Mouse (Mus musculus) thymus, postnatal 0 days (tissue): Measurements from ENCODE around the gene Foxred1. TPM values are rescaled to one million over a fixed set of nuclear protein-coding genes. Genes with fewer than 3 reads are reported as not detected.
A peak's percentile ranks its signal among the peaks of the same experiment; 100 is the strongest.

Source experiments
- DNase-seq: peaks from one replicate; pipeline ENCODE4 v3.0.0-alpha.2; 2015; ENCODE audit warnings: low spot score
- polyA plus RNA-seq: library from polyadenylated mRNA; unstranded; fragments of >200 nt; fragmentation: Nextera tagmentation; extraction: Ambion mirVana; gene quantifications from 2 replicates; pipeline ENCODE4 v1.2.1, GENCODE M21; 2015

Gene Foxred1
- 28.7 and 35.7 TPM in 2 replicates for polyA plus RNA-seq

DNA sequence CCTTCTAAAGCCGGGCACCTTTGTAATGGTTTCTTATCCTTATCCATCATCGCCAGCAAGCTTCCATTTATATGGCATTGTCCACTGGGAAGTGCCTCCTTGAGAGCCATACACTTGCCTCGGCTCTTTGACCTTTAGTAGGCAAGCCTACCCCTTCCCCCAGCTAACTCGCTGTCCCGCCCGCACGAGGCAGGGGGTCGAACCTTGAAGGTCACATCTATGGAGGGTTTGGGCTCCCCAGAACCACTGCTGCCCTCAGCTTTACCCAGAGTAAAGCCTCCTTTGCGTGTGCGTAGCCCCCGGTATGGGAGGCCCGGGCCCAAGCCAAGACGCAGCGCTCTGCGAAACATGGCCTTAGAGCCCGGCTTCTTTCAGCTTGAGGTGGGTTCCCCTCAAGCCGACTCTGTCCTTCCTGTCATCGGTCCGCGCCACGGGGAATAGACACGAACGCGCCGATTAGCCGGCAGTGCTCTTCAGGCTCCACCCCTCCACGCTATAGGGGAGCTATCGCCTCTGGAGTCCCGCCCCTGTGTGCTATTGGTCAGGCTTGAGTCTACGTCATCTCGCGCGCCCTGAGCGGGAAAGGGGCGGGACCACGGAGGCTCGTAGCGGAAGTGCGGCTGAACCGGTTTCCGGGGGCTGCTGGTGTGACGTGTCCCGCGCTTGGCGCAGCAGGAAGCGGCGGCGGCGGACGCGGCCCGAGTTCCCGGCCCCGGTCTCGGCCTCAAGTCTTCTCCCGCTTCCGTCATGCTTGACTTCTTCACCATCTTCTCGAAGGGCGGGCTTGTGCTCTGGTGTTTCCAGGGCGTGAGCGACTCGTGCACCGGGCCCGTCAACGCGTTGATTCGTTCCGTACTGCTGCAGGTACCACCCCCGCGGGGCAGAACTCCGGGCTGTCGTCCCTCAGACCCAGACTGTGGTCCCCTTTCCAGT lies at the start of gene Foxred1:
TSS of gene Foxred1 (minus strand) at position 514 of the 933 bp plus-strand sequence.
- peak; percentile 100 for DNase-seq

DNA sequence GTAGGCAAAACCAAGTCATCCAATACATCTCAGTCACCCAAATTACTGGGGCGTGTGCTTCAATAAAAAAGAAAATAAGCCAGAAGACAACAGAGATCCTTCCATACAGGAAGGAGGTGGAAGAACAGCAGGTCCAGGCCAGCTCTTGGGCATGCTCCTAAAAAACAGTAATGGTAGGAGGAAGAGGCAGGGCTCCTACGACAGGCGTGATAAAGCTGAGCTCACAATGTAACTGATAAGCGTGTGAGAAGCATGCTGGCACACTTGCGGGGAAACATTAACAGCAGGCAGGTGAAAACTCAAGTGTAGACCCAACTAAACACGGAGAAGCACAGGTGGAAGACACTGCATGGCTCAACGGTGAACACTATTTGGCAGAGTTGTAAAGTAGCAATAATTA lies 46.5 kb upstream of the Foxred1 start:
- no peak for DNase-seq

DNA sequence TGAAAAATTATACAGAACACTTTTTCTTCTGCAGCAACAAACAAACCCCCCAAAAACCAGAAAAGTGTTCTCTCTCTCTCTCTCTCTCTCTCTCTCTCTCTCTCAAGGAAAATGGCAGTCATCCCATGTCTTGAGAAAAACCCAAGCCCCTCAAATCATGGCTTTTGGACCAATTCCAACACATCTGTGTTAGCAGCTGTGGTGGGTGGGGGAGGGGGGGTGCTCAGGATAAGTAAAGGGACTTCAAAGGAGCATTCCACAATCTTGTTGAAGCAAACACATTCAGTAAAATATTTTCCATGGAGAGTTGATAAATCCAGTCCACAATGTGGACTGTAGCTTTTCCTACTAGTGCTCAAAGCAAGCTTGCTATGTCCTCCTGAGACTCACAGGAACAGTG lies 38.6 kb upstream of the Foxred1 start:
- no peak for DNase-seq

DNA sequence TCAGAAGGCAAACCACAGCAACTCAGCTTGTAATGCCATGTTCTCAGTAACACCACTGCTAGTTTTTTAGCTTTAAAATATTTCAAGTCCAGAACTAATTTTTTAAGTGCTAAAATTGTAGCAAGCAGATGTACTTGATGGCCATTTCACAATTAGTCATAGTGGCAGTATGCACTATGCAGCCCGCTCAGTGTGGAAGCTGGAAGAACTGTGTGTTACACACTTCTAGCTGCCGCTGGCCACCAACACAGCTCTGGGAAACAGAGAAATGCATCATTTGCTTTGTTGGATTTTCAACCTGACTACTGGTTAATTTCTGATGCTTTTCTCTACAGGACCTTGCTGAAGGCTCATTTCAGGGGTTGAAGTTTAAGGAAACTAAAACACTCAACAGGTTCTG lies 36.5 kb upstream of the Foxred1 start:
- DNase-seq = no peak

DNA sequence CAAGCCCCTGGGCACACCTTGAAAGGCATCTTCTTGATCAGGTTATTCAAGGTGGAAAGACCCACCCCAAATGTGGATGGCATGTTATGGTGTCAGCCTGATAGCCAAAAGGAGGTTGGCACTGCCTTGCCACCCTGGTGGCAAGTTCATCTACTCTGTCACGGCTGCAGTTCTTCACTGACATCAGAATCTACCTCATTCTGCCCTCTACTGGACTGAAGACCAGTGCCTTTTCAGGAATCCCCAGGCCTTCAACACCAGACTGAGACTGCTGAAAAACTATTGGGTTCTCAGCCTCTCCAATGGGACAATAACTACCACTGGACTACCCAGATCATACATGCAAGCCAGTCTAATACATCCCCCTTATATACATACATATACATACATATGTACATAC lies 28.9 kb upstream of the Foxred1 start:
- DNase-seq = no peak

DNA sequence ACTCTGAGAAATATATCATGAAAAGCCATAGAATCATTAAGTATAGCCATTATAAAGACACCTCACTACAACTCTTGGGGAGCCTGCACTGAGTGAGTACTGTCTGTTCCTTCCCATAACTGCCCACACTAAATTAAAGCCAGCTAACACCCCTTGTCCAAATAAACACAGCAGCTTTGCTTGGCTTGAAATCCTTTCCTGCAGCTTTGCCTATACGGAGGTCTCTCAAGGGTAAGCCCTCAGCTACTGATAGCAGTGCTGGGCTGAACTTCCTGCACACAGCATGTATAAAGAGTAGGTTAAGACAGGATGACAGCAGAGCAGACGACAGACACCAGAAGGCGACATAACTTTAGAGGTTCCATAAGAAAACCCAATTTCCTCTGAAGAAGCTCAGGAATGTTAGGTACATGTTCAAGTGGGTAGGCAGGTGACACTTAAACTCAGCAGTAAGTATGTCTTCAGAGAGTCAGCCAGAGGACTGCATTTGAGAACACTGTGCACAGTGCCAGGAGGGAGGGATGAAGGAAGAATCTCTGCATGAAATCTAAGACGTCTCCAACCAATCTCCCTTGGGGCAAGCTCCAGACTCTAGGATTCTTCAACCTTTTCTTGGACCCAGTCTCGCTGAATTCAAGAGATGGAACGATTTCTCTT lies 28.2 kb upstream of the Foxred1 start:
- DNase-seq = no peak

DNA sequence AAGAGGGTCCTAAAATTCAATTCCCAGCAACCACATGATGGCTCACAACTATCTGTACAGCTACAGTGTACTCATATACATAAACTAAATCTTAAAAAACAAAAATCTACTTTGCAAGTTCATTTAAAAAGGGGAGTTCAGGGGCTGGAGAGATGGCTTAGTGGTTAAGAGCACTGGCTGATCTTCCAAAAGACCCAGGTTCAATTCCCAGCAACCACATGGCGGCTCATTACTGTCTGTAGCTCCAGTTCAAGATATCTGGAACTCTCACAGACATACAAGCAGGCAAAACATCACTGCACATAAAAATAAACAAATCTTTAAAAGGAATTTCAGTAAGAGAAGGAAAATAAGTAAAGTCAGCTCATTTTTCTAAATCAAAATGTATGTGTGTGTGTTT lies 27.5 kb upstream of the Foxred1 start:
- DNase-seq = no peak

DNA sequence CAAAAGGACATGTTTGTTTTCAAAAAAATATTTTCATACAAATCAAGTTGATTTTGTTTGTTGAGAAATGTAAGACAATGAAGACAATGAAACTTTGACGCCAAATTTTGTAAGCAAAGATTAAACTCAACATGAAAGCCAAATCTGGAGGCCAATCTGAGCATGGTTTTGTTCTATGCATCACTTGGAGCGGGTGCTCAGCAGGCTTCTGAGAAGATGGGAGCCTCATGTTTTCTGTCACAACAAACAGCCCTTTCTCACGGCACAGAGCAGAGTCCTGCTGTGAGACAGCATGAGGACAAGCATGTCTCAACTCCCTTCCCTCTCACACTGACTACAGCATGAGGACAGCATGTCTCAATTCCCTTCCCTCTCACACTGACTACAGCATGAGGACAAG lies 25.1 kb upstream of the Foxred1 start:
- no peak for DNase-seq

DNA sequence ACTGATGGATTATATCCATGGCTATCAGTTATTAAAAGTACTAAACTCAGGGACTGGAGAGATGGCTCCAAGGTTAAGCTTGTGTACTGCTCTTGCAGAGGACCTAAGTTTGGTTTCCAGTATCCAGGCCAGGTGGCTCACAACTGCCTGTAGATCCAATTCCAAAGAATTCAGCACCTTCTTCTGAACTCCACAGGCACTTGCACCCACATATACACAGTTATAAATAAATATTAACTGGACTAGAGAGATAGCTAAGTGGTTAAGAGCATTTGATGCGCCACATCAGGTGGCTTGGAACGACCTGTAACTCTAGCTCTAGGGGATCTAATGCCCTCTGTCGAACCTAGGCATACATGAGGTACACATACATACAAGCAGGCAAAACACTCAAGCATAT lies 17.8 kb upstream of the Foxred1 start:
- no peak for DNase-seq

DNA sequence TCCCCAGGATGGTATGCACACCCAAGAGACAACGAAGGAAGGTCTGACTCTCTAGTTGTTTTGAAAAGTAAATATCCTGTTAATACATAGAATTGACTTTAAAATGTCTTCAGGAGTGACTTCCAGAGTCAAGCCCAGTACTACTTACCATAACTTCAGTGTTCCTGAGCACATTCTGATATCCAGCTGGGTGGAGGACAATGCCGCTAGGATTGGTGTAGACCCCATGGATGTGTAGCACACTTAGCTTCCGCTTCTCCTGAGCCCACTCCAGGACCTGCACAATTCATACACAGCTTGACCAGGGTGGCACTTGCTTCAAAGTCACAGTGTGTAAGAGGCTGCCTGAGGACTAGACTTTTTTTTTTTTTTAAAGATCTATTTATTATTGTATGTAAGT lies 12.6 kb upstream of the Foxred1 start:
- no peak for DNase-seq

DNA sequence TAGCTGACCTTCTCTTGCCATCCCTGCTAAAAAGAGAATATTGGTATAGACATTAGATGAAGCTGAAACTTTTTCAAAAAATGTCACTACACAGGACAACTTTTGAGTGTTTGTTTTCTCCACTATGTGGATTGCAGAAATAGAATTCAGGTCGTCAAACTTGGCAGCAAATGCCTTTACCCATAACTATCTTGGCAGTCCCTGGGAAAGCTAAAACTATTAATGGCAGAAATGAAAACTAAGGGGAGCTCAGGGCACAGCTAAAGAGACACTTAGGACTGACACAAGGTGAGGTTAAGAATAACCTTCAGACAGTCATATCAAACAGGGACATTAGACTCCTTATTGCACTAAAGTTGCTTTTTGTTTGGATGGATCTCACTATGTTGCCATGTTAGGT lies 7.1 kb upstream of the Foxred1 start:
- DNase-seq = no peak

DNA sequence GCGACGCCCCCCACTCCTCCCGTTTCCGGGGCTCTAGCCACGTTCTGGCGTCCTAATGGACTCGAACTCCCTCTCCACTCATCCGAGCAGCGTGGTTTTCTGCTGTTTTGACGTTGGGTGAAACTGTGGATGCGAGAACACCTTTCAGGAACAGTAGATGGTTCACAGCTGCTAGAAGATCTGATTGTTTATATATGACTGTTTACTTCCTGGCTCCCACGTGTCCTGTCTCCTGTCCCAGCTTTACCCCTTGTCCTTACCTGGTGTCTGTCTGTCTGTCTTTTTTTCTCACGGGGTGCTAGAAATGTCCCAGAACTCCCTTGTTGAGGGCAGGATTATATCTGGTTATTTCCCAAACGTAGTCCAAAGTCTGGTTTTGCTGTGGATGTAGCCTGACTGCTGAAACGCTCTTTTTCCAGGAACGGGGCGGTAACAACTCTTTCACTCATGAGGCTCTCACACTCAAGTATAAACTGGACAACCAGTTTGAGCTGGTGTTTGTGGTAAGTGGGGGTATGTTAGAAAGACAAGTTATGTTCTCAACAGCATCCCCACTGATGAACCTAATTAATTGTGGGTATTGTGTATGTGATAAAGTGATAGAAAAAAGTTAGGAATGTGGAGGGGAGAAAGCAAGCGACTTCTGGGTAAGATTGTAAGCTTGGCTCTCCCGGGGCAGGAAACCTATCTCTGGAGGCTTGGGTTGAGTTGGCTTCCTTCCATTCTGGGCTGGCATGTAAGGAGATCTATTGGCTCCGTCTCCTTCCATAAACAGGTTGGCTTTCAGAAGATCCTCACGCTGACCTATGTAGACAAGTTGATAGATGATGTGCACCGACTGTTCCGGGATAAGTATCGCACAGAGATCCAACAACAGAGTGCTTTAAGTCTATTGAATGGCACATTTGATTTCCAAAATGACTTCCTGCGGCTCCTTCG lies 987 bp upstream of the Foxred1 start:
- no peak for DNase-seq

DNA sequence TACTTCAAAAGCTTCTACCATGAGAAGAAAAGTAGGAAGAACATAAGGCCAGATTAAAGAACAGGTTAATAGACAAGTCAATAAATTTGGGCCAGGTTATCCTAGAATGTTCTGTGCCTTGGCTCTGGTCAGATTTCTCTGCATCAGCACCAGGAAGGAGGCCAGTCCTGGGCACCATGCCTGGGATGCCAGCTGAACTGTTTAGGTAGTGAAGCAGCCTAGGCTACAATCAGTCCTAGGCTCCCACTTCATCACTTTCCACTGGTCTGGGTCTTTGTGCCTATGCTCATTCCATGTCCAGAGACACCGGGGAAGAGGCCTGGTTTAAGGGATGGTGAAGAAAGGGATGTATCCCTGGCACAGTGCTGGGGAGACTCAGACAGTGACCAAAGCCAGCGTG lies 6.4 kb downstream of the Foxred1 start:
- no peak for DNase-seq

DNA sequence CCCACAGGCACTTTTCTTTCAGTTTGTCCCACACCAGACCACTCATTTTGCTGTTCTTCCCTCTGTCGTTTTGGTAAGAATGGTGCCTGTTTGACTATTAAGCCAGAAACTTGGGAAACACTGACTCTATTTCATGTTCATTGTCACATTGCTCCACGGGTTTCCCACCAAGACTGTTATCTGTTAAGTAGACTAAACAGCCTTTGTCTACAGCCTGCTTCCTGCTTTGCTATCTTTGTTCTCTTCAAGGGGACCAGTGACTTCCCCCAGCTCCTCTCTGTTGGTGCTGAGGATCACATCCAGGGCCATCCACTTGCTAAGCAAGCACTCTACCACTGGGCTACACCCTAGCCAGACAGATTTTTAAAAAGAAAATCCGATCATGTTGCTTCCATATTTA lies 7.3 kb downstream of the Foxred1 start:
- no peak for DNase-seq

DNA sequence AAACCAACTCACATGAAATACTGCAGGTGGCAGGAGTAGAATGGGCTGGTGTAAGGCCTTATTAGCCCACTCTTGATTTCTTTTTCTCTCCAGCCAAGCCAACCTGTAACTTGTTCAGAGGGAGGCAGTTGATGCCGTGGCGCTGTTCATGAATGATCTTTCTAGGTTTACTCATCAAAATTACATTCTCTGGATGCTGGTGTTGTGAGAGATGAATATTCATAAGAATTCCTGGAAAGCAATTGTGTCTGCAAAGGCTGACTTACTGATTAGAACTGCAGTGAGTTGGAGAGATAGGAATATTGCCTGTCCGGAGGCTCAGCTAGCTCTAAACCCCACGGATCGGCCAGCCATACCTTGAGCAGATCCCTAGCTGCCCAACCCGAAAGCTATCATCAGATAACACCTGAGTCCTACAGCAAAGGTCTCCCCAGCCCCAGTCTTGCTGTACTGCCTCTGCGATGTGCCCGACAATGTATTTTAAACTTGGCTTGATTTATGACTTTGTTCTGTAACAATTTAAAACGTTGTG lies 10.3 kb downstream of the Foxred1 start:
- no peak for DNase-seq

DNA sequence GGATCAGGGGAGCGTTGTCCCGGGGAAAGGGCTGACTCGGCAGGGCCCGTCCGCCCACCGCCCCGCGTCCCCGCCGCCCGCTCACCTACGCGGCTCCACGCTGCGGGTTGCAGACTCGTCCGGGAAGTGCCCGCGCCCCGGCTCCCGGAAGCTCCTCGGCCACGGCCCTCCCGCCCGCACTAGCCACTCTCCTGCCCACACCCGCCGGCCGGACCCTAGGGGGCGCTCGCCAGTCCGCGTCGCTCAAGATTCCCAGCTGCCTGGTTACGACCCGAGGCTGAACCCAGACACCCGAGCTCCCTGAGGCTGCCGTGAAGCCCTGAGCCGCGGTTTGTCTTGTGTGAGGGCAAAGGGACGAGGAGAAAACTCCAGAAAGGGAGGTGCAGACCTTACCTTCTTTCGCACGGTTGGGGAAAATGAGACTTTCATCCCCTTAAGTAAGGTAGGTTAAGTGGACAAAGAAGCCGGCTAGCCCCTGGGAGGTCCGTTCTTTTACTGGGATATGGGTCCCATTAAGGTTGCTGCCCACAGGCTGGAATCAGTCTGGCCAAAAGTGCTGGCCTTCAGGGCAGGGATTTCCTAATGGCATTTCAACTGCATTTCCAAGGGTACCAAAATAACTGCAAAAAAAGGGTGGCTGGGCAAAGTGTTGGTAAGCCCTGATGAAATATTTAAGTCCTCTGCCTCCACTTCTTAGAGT lies 10.9 kb downstream of the Foxred1 start, which contains the start of the genes Srpr and Tirap:
TSS of gene Srpr (plus strand) at position 404 of the 700 bp plus-strand sequence.
TSS of gene Tirap (minus strand) at position 520 of the 700 bp plus-strand sequence.
- peak; percentile 68 for DNase-seq

DNA sequence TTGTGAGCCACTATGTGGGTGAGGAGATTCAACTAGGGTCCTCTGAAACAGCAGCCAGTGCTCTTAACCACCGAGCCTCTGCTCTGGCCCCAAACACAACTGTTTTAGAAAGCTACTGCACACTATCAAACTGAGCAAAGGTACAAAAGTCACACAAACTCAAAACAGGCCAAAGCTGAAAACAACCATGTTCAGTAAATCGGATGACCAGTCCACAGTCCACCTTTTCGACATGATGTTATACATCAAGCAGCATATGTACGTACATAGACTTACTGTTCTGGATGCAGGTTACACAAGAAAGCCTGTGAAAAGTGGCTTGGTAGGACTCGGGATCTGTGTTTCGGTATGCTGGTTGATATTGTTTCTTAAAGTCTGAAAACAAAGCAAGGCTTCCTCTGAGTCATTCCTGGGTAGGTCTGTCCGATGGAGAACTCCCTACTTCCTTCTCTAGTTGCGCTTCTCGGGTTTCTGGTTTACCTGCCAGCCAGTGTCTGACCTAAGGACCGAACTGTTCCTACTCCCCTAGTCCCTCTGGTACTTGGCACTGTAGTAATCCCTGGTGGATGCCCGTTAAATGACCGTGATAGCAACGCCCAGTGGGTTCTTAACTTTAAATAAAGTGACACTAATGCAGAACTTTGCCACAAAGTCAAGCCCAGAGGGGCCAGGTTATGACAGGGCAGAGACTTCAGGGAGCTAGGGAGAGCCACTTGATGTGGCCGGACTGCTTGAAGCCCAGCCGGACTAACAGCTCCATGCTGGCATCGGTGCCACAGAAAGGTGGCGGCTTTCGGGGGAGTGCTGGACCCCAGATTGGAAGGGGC lies 11.7 kb downstream of the Foxred1 start:
- no peak for DNase-seq

DNA sequence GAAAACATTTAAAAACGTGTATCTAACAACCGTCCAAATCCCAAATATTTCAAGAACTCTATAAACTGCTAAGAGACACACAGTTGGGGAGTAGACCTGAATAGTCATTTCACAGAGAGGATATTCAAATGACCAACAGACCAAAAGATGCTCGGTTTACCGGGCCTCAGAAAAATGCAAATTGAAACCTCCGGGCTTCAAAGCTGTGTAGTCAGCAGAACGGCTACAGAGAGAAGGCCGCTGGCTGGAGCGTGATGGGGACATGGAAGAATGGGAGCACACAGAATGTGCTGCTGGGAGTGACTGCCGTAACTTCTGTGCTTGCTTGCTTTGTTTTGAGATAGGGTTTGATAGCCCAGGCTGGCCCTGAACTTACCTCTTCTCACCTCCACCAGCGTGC lies 12.5 kb downstream of the Foxred1 start:
- DNase-seq = no peak

DNA sequence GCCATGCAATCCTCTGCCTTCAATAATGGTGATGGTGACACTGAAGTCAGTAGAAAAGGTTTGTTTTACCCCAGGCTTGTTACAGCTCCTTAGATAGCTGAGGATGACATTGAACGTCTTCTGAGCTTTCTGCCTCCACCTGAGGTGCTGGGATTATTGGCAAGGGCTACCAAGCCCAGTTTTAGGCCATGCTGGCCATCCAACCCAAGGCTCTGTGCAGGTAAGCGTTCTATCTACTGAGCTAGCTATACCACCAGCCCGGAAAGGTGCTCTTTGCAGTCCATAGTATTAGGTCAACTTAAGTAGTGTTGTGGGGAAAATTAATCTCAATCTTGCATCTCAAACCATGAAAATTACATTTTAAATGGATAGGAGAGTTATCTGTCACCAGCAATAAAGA lies 13.2 kb downstream of the Foxred1 start:
- DNase-seq = no peak

DNA sequence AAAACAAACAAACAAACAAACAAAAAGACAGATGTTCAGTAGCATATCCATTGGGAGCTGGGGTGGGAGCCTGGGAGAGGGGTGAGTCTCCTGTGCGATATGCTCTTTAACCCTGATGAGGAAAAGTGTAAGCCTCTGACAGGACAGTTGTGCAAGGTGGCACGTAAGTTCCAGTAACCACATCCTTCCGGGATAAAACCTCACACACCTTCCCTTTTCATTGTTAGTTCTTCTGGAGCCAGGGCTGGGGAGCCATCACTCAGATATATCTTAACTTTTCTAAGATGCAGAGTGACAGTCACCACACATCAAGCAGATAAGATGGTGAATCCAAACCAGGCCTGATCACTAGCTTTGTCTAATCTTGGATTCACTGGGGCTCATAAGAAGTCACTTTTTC lies 16.8 kb downstream of the Foxred1 start:
- peak; percentile 24 for DNase-seq
